Mouse (Mus musculus) MEL (cell line): Measurements from ENCODE around the gene Gm6525. TPM values are rescaled to one million over a fixed set of nuclear protein-coding genes. Genes with fewer than 3 reads are reported as not detected.
A peak's percentile ranks its signal among the peaks of the same experiment; 100 is the strongest.

ENCODE experiments used
- DNase-seq: peaks from one replicate; pipeline ENCODE4 v3.0.0; 2011; ENCODE audit warnings: low read depth, low spot score
- H3K27ac ChIP-seq: 2 replicates; pipeline ENCODE4 v1.5.1; 2012; ENCODE audit warnings: low read depth, mild to moderate bottlenecking, control low read depth, low read length, moderate library complexity; ENCODE audit not compliant: control insufficient read depth
- H3K27me3 ChIP-seq, 2 experiments: fragments of 150-350 bp in 1 of 2; sonication (generic) in 1 of 2; 2 replicates each; pipeline ENCODE4 v1.6.1; 2012; ENCODE audit warnings: low read length in 2 of 2, mild to moderate bottlenecking in 2 of 2, improper control_type of control experiment in 1 of 2, moderate library complexity in 1 of 2; ENCODE audit not compliant: insufficient read depth in 2 of 2, control insufficient read depth in 1 of 2
- H3K36me3 ChIP-seq, 2 experiments: 2 replicates each; pipeline ENCODE4 v1.6.1; 2012 to 2014; ENCODE audit warnings: low read length in 2 of 2, improper control_type of control experiment in 1 of 2, inconsistent platforms in 1 of 2, mild to moderate bottlenecking in 1 of 2; ENCODE audit not compliant: insufficient read depth in 2 of 2, control insufficient read depth in 1 of 2
- H3K4me1 ChIP-seq, 2 experiments: fragments of 150-350 bp in 1 of 2; sonication (generic) in 1 of 2; 2 replicates each; pipeline ENCODE4 v1.6.1; 2012; ENCODE audit warnings: low read length in 2 of 2, improper control_type of control experiment in 1 of 2, mild to moderate bottlenecking in 1 of 2; ENCODE audit not compliant: insufficient read depth in 2 of 2, control insufficient read depth in 1 of 2
- H3K4me3 ChIP-seq, 2 experiments: fragments of 150-350 bp in 1 of 2; sonication (generic) in 1 of 2; 2 replicates each; pipeline ENCODE4 v1.5.1; 2012; ENCODE audit warnings: low read depth in 2 of 2, low read length in 2 of 2, mild to moderate bottlenecking in 2 of 2, moderate library complexity in 2 of 2, control low read depth in 1 of 2, improper control_type of control experiment in 1 of 2; ENCODE audit not compliant: control insufficient read depth in 1 of 2, insufficient read depth in 1 of 2
- H3K79me2 ChIP-seq: 2 replicates; pipeline ENCODE4 v1.6.1; 2012; ENCODE audit warnings: mild to moderate bottlenecking, low read length, moderate library complexity; ENCODE audit not compliant: control insufficient read depth, poor library complexity, insufficient read depth
- H3K9ac ChIP-seq: 2 replicates; pipeline ENCODE4 v1.6.1; 2012; ENCODE audit warnings: low read depth, mild to moderate bottlenecking, control low read depth, low read length, moderate library complexity; ENCODE audit not compliant: control insufficient read depth, poor library complexity, severe bottlenecking
- H3K9me3 ChIP-seq: fragments of 150-350 bp; sonication (generic); replicated peaks from 2 replicates; pipeline ENCODE4 v1.6.1; 2012; ENCODE audit warnings: mild to moderate bottlenecking, low read length, improper control_type of control experiment, moderate library complexity; ENCODE audit not compliant: insufficient read depth
- CTCF ChIP-seq, 3 experiments: IDR thresholded peaks in 2 of 3; conservative IDR thresholded peaks in 1 of 3; 2 replicates each; pipeline ENCODE4 v1.5.1; 2011 to 2012; ENCODE audit warnings: low read length in 3 of 3, low read depth in 2 of 3, mild to moderate bottlenecking in 2 of 3, improper control_type of control experiment in 1 of 3, inconsistent platforms in 1 of 3, mixed read lengths in 1 of 3, moderate library complexity in 1 of 3; ENCODE audit not compliant: control insufficient read depth in 1 of 3, insufficient read depth in 1 of 3, poor library complexity in 1 of 3, severe bottlenecking in 1 of 3
- EP300 ChIP-seq, 2 experiments: IDR thresholded peaks; 2 replicates each; pipeline ENCODE4 v1.6.1; 2011; ENCODE audit warnings: improper control_type of control experiment in 2 of 2, low read length in 2 of 2, low read depth in 1 of 2, mild to moderate bottlenecking in 1 of 2
- ETS1 ChIP-seq: IDR thresholded peaks from 2 replicates; pipeline ENCODE4 v1.6.1; 2012; ENCODE audit warnings: low read depth, mild to moderate bottlenecking, inconsistent platforms, low read length, improper control_type of control experiment, moderate library complexity
- GATA1 ChIP-seq: IDR thresholded peaks from 2 replicates; pipeline ENCODE4 v1.6.1; 2011; ENCODE audit warnings: low read depth, low read length, improper control_type of control experiment
- HCFC1 ChIP-seq: IDR thresholded peaks from 2 replicates; pipeline ENCODE4 v1.6.1; 2012; ENCODE audit warnings: low read depth, mild to moderate bottlenecking, inconsistent platforms, low read length, improper control_type of control experiment, moderate library complexity
- MAFK ChIP-seq: IDR thresholded peaks from 2 replicates; pipeline ENCODE4 v1.6.1; 2011; ENCODE audit warnings: low read depth, mild to moderate bottlenecking, low read length, improper control_type of control experiment, borderline replicate concordance
- MAX ChIP-seq: IDR thresholded peaks from 2 replicates; pipeline ENCODE4 v1.6.1; 2011; ENCODE audit warnings: low read length, improper control_type of control experiment
- MAZ ChIP-seq: IDR thresholded peaks from 2 replicates; pipeline ENCODE4 v1.6.1; 2012; ENCODE audit warnings: low read depth, mild to moderate bottlenecking, inconsistent platforms, low read length, improper control_type of control experiment
- MEF2A ChIP-seq: IDR thresholded peaks from 2 replicates; pipeline ENCODE4 v1.6.1; 2014; ENCODE audit warnings: low read depth, mild to moderate bottlenecking, inconsistent platforms, low read length, improper control_type of control experiment; ENCODE audit not compliant: poor library complexity, insufficient replicate concordance, severe bottlenecking; ENCODE audit errors: extremely low read depth
- NELFE ChIP-seq: IDR thresholded peaks from 2 replicates; pipeline ENCODE4 v1.6.1; 2011; ENCODE audit warnings: low read depth, low read length, improper control_type of control experiment
- NRF1 ChIP-seq: IDR thresholded peaks from 2 replicates; pipeline ENCODE4 v1.6.1; 2014; ENCODE audit warnings: low read depth, mild to moderate bottlenecking, inconsistent platforms, low read length, improper control_type of control experiment, moderate library complexity; ENCODE audit not compliant: poor library complexity, insufficient read depth, severe bottlenecking
- POLR2AphosphoS2 ChIP-seq: IDR thresholded peaks from 2 replicates; pipeline ENCODE4 v1.6.1; 2011; ENCODE audit warnings: low read length, improper control_type of control experiment
- POLR2AphosphoS5 ChIP-seq: IDR thresholded peaks from 2 replicates; pipeline ENCODE4 v1.6.1; 2012; ENCODE audit warnings: low read depth, borderline replicate concordance, mild to moderate bottlenecking, inconsistent platforms, low read length, moderate library complexity, mixed read lengths
- RAD21 ChIP-seq: IDR thresholded peaks from 2 replicates; pipeline ENCODE4 v1.6.1; 2011; ENCODE audit warnings: mild to moderate bottlenecking, low read depth, low read length, improper control_type of control experiment
- SIN3A ChIP-seq: IDR thresholded peaks from 2 replicates; pipeline ENCODE4 v1.6.1; 2012; ENCODE audit warnings: low read length, improper control_type of control experiment, inconsistent platforms
- SMC3 ChIP-seq: IDR thresholded peaks from 2 replicates; pipeline ENCODE4 v1.6.1; 2011; ENCODE audit warnings: low read depth, low read length, improper control_type of control experiment
- TAL1 ChIP-seq: IDR thresholded peaks from 2 replicates; pipeline ENCODE4 v1.6.1; 2012; ENCODE audit warnings: mild to moderate bottlenecking, inconsistent platforms, low read length, moderate library complexity, mixed read lengths
- TBP ChIP-seq: IDR thresholded peaks from 2 replicates; pipeline ENCODE4 v1.8.0; 2011; ENCODE audit warnings: low read depth, low read length, improper control_type of control experiment
- TCF12 ChIP-seq: IDR thresholded peaks from 2 replicates; pipeline ENCODE4 v1.6.1; 2014; ENCODE audit warnings: low read depth, mild to moderate bottlenecking, inconsistent platforms, low read length, improper control_type of control experiment, moderate library complexity
- UBTF ChIP-seq: IDR thresholded peaks from 2 replicates; pipeline ENCODE4 v1.6.1; 2012; ENCODE audit warnings: low read depth, mild to moderate bottlenecking, inconsistent platforms, low read length, improper control_type of control experiment, moderate library complexity, borderline replicate concordance; ENCODE audit not compliant: insufficient read depth
- ZC3H11A ChIP-seq: IDR thresholded peaks from 2 replicates; pipeline ENCODE4 v1.6.1; 2012; ENCODE audit warnings: low read depth, mild to moderate bottlenecking, inconsistent platforms, low read length, improper control_type of control experiment
- ZKSCAN1 ChIP-seq: IDR thresholded peaks from 2 replicates; pipeline ENCODE4 v1.6.1; 2012; ENCODE audit warnings: low read depth, mild to moderate bottlenecking, inconsistent platforms, low read length, improper control_type of control experiment, moderate library complexity
- ZNF384 ChIP-seq: IDR thresholded peaks from 2 replicates; pipeline ENCODE4 v1.6.1; 2012; ENCODE audit warnings: low read depth, mild to moderate bottlenecking, inconsistent platforms, low read length, improper control_type of control experiment
- polyA plus RNA-seq, 2 experiments: library from polyadenylated mRNA; stranded (reverse) in 1 of 2; unstranded in 1 of 2; fragments of >175 nt in 1 of 2; fragments of >200 nt in 1 of 2; gene quantifications; 2 replicates each; pipeline versions ENCODE4 v1.2.1 to v1.2.4; 2012; ENCODE audit warnings: low replicate concordance in 2 of 2, low read depth in 1 of 2; ENCODE audit not compliant: insufficient read length in 2 of 2, insufficient read depth in 1 of 2, missing spikeins in 1 of 2
- total RNA-seq: library from RNA; depleted of rRNA; stranded (reverse); fragments of 300-350 nt; gene quantifications from 2 replicates; pipeline ENCODE4 v1.2.3, GENCODE M21; 2012

The Gm6525 gene
- total and polyA plus RNA-seq, 3 experiments, result 0.35 to 0.85 TPM; not detected in 1

GRCm38 (mm10) chr3:84131369-84131768 is 42.5 kb upstream of the Gm6525 start:
- Histone ChIP-seq H3K79me2 (no peaks in the 10 kb centered on the region), H3K9ac (no peak overlapping the region), H3K4me3 (no peak overlapping the region), H3K9me3 (no peaks in the 10 kb centered on the region), H3K27me3 (no peaks in the 10 kb centered on the region), H3K4me1 (0 out of 4 replicates have a peak, but pooled peaks cover 0 to 2% of the 10 kb centered on the region in 2 experiments), H3K36me3 (no peaks in the 10 kb centered on the region), H3K27ac (no peak overlapping the region)
- TF ChIP-seq RAD21 (no peak), MAFK (no peak), SIN3A (no peak), GATA1 (no peak), TAL1 (no peak), MEF2A (no peak), ZNF384 (no peak), TBP (no peak), POLR2AphosphoS5 (no peak), NRF1 (no peak), ETS1 (no peak), ZC3H11A (no peak)
- DNase-seq, result no peak

GRCm38 (mm10) chr3:84135387-84135786 is 38.5 kb upstream of the Gm6525 start:
- no peaks in the 10 kb centered on the region for H3K4me1 ChIP-seq
- no peaks in the 10 kb centered on the region for H3K27me3 ChIP-seq
- no peaks in the 10 kb centered on the region; a peak in 1 of 4 replicates for H3K36me3 ChIP-seq
- no peak overlapping the region for H3K9ac ChIP-seq
- H3K79me2 ChIP-seq, result no peaks in the 10 kb centered on the region
- TF ChIP-seq ETS1 (no peak), SMC3 (no peak), ZKSCAN1 (no peak), SIN3A (no peak), HCFC1 (no peak), TCF12 (no peak), GATA1 (no peak), UBTF (no peak), CTCF (IDR thresholded peaks at IDR 0.05 in 2 of 3, conservative IDR thresholded peaks at IDR 0.05 in 1 of 3; ENCODE audit: control insufficient read depth in 1 of 3, insufficient read depth in 1 of 3, low read depth in 2 of 3, low read length in 3 of 3, poor library complexity in 1 of 3, severe bottlenecking in 1 of 3) (no peak), MEF2A (no peak), POLR2AphosphoS2 (no peak), NELFE (no peak), MAX (no peak), EP300 (IDR thresholded peaks at IDR 0.05; ENCODE audit: low read depth in 1 of 2, low read length in 2 of 2) (no peak), MAZ (no peak), MAFK (no peak), TAL1 (no peak), RAD21 (no peak)
- H3K27ac ChIP-seq, result no peak overlapping the region
- no peaks in the 10 kb centered on the region for H3K9me3 ChIP-seq
- DNase-seq, result peak; percentile 17
- no peak overlapping the region for H3K4me3 ChIP-seq
